Mouse (Mus musculus): ENCODE results near the gene Chil1. TPM values are rescaled to one million over a fixed set of nuclear protein-coding genes. Genes with fewer than 3 reads are reported as not detected.

Chil1 gene
- total RNA-seq, 2 experiments from 2014 or later = 8.0 to 8.5 TPM

DNA sequence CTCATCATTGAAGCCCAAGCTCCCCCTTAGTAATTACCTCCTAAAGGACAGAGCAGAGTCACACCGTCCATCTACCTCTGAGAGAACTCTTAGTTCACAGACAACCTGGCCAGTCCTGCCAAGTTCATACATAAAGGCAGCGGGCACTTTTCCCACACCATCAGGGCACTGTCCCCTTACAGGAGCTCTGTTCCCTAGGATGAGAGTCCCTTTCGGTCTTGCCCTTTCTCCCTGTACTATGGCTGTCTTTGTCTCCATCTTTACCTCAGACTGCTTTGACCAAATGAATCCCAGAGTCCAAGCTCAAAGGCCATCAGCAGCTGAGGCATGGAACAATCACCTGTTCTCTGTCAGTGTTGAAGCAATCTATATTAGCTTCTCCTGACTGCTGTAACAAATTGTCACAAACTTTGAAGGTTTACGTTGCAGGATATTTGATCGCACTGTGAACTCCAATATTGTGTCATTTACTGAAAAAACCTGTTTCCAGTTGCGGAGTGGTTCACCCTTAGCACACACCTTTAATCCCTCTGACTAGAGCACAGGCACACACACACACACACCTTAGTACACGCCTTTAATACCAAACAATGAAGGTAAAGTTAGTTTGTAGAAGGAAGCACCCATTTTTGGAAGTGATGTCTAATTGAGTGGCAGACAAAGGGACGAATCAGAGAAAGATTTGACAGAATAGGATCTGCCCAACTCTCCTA is 12.8 kb upstream of the Chil1 start:
- no peak for DNase-seq (ENCODE audit: low spot score in 2 of 2)

DNA sequence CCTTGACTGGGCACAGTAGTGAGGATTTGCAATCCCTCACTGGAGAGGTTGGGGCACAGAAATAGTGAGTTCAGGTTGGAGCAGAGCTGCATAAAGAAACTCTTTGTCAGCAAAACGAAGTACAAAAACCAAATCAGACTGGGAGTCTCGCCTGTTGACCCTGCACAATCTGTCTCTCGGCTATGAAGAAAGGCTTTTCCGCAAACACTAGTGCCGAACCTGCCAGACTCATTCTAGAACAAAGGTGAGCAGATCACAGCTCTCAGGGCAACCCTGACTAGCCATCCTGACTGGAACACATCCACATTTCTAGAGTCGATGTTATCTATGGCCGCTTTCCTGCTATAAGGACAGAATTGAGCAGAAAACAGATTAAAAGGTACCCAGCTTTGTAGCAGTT is 8.9 kb upstream of the Chil1 start:
- no peak for DNase-seq (ENCODE audit: low spot score in 2 of 2)

DNA sequence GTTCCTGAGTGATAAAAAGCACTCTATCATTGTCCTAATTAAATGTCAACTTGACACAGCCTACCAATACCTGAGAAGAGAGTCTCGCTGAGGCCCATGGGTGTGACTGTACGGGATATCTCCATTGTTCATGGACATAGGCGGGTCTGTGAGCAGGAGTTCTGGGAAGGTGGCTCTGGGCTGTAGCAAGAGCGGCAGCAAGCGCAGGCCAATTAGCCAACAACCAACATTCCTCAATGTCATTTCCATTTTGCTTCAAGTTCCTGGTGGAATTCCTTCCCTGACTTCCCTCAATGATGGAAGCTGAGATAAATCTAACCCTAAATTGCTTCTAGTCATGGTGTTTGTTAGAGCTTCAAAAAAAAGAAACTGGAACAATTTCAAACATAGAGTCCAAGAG is 4.0 kb upstream of the Chil1 start:
- DNase-seq (ENCODE audit: low spot score in 2 of 2) = no peak

DNA sequence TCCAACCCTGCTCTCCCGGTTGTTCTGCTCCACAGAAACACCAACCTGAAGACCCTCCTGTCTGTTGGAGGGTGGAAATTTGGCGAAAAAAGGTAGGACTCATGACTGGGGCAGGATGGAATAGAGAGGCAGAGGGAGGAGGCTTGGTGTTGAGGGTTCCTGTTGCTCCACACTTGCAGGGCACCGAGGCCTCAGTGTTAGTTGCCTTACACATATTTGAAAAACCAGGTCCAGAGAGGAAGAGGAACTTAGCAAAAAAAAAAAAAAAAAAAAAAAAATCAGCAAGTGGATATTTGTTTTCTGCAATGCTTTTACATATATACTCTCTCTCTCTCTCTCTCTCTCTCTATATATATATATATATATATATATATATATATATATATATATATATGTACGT is 2.1 kb downstream of the Chil1 start:
- DNase-seq (ENCODE audit: low spot score in 2 of 2) = no peak

DNA sequence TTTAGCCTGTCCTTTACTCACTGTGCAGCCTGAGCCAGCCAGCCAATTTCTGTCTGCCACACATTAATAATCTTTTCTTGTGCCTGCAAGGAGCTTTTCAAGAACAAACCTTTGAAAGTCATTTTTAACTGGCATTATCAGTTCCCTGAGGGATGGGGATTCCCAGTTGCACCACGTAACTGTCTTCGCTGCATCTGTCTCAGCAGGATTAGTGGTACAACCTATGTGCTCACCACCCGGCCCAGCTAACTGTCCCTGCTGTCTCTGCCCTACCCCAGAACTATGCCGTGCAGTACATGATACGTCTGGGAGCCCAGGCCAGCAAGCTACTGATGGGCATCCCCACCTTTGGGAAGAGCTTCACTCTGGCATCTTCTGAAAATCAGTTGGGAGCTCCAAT is 6.2 kb downstream of the Chil1 start:
- DNase-seq (ENCODE audit: low spot score in 2 of 2) = no peak

DNA sequence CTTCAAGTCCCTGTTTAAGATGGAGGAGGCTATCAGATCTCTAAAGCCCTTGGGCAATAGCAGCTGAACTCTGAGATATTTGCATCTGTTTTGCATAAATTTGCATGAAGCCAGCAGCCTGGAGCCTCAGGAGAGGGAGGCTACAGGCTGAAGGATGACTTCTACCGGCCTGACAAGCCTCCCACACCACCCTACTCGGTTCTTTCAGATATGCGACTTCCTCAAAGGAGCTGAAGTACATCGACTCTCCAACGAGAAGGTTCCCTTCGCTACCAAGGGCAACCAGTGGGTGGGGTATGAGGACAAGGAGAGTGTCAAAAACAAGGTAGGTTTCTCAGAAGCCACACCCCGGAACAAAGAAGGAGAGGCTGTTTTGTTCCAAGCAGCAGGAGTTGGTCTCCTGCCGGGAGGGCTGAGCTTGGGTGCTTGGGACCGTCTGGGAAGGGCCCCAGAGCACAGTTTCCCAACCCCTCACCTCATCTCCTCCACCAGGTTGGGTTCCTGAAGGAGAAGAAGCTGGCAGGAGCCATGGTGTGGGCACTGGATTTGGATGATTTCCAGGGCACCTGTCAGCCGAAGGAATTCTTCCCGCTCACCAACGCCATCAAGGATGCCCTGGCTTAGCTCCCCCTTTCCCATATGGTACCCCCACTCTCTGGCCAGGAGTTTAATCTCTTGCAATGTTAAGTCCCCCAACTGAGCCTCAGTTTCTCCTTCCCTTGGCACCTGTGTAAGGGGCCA is 7.2 kb downstream of the Chil1 start:
- DNase-seq (ENCODE audit: low spot score in 2 of 2) = no peak

DNA sequence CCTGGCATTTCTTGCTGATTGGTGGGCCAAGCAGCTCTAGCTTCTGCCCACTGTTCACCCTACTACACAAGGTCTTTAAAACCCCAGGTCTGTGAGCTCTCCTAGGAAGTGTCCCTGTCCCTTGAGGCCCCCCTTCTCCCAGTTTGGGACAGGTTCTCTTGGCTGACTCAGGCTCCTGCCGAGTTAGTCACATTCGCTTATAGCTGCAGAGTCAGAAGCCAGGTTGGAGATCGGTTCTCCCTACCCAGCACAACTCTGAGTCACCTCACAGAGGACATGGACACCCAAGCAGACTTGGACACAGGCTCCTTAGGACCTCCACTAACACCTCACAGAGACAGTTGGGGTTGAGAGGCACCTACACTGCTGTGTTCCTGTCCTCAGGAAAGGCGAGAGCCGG is 9.2 kb downstream of the Chil1 start:
- DNase-seq (ENCODE audit: low spot score in 2 of 2) = no peak

DNA sequence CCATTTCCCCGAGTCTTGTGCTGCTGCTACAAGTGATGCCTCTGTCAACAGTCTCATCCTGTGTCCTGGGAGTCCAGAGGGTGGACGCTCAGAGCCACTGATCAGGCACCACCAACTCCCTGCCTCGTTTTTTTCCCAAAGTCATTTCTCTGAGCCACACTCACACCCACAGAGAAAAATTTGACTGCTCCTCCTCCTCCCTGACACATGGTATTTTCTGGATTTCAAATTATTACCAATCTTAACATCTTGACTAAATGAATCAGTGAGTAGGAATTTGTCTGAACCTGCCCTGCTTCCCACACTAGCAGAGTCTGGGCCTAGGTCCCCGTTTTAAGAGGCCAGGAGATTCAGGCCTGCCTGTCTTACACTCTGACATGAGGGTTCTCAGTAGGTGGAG is 10.0 kb downstream of the Chil1 start:
- no peak for DNase-seq (ENCODE audit: low spot score in 2 of 2)

DNA sequence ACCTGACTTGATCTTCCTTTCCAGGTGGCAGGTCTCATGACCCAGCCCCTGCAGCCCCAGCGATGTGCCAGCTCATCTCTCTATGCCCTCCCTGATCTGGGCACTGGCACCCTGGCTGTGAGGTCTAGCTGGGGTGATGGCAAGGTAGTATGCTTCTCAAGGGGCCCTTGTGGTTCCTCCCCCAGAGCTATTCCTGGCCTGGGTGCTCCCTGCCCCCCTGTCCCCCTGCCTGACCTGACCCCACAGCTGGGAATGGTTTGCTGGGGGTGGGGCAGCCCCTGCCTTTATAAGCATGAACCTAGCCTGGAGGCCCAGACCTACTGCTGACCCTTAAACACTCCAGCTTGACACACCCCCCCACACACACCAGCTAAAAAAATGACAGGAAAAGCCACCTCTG is 11.2 kb downstream of the Chil1 start, which contains the start of gene Mybph:
Gene Mybph, plus strand, starts transcription at position 323 of the 400 bp plus-strand sequence.
- no peak for DNase-seq (ENCODE audit: low spot score in 2 of 2)

DNA sequence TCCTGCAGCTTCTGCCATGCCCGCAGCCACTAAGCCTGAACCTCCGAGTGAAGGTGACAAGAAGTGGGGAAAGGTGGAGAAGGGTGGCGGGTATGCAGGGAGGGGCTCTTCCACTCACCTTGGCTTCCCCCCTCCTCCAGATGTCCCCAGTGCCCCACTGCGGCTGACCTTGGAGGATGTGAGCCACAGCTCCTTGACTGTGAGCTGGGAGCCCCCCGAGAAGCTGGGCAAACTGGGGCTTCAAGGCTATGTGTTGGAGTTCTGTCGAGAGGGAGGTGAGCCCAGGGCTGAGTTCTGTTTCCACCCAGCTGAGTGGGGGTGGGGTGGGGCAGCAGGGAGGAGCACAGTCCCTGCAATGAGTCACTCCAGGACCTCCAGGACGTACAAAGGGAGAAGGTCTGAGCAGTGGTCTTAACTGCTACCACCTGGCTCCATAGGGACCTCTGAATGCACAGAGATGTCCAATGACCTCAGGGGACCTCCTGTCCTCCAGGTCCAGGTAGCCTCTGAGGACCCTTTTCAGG is 11.8 kb downstream of the Chil1 start:
- no peak for DNase-seq (ENCODE audit: low spot score in 2 of 2)

DNA sequence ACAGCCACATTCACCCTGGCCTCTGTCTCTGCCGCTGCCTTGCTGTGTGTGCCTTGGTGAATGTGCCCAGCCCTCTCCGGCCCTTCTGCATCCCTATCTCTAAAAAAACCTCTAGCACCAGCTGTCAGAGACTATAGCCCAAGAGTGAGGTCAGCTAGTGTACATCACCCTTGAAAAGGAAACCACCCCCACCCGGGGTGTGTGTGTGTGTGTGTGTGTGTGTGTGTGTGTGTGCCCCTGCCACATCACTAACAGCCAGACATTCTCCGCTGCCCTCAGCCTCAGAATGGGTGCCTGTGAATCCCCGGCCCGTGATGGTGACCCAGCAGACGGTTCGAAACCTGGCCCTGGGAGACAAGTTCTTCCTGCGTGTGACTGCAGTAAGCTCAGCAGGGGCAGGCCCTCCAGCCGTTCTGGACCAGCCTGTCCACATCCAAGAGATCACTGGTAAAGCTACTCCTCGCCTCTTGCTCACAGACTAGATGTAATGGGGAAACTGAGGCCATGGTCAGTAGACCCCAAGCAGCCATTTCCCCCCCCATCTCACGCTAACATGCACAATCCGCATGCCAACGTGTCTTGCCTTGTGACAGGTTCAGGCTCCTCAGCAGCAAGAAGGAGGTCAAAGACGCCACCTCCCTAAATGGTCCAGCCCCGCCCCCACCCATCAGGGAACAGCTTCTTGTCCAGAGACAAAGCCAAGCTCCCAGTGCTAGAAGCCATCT is 12.5 kb downstream of the Chil1 start:
- no peak for DNase-seq (ENCODE audit: low spot score in 2 of 2)

DNA sequence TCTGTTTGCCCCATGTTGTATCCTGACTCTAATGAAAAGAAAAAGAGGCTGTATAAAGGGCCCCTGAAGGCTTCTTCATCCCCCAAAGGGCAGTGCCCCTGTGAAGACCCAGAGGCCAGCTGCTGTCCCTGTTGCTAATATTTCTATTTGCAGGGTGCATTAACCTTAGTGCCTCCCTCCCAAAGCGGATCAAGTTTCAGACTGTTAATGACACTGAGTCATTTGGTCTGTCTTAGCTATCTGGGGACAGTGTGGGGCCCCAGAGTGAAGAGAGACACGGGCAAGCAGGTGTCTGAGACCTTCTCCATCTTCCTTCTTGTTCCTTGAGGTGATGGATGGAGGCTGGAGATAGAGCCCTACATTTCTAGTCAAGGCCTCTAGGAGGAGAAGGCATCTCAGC is 13.1 kb downstream of the Chil1 start:
- no peak for DNase-seq (ENCODE audit: low spot score in 2 of 2)

DNA sequence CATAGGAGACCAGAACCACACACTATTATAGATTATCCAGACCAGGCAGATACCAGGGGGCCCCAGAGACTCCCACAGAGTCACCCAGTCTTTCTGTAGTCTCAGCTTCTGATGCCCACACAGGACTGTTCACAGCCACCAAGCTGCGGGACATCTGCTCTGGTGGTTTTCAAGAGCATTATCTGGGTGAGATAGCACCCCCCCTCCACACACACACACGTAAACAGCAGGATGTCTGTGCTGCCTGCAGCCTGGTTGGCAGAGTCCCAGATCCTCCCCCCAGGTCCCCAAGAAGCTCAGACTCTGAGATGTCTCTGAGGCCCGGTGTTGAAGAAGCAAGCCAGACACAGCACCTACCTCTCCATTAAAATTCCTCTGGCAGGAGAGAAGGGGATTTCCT is 13.6 kb downstream of the Chil1 start:
- DNase-seq (ENCODE audit: low spot score in 2 of 2) = peak; percentile 47

DNA sequence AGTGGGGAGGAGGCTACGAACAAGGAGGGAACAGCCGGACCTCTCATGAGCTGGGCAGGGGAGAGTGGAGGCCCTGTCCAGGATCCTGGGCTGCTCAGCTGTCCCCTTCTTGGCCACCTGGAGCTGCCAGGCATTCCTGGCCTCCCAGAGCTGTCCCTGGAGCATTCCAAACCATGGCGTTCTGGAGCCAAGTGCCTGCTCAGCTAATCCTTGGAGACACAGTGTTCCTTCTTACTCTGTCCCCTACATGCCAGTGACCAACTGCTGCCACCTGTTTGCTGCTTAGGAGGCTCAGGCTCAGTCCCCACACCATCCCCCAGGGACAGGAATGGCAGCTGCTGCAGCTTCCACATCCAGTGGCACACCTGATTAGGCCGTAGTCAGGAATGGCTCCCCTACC is 14.0 kb downstream of the Chil1 start:
- no peak for DNase-seq (ENCODE audit: low spot score in 2 of 2)

DNA sequence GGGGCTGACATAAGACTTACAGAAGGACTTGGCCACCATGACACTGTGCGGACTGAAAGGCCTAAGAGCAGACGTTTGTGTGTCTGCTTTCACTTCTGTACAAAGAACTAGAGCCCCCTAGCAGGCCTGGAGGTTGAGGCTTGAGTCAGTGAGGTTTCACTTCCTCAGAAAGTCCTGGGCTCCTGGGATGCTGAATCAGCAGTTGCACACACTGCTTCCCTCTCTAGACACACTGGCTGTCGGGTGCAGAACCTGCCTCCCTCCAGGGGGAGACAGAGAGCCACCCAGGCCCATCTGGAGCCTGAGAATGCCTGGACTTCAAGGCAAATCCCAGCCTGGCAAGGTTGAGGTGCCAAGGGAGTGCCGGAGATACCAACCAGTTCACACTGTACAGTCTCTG is 14.4 kb downstream of the Chil1 start:
- peak; percentile 78 to 85 for DNase-seq (ENCODE audit: low spot score in 2 of 2)

DNA sequence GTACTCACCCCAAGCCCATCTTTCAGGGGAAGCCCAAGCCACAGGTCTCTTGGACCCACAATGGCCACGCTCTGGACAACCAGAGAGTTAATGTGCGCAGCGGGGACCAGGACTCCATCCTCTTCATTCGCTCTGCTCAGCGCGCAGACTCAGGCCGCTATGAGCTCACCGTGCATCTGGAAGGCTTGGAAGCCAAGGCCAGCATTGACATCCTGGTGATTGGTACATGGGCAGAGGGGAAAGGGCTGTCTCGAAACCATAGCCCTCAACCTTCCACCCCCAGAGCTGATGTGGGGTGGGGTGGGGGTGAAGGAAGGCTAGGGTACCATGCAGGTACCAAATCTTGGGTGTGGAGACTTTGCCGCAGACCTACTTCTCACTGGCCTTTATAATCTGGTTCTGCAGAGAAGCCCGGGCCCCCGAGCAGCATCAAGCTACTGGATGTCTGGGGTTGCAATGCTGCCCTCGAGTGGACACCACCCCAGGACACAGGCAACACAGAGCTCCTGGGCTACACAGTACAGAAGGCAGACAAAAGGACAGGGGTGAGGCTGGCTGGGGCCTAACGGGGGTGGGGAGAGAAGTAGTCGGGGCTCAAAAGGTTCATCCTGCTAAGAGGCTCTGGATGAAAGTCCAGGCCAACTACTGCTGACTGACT is 15.5 kb downstream of the Chil1 start:
- no peak for DNase-seq (ENCODE audit: low spot score in 2 of 2)

DNA sequence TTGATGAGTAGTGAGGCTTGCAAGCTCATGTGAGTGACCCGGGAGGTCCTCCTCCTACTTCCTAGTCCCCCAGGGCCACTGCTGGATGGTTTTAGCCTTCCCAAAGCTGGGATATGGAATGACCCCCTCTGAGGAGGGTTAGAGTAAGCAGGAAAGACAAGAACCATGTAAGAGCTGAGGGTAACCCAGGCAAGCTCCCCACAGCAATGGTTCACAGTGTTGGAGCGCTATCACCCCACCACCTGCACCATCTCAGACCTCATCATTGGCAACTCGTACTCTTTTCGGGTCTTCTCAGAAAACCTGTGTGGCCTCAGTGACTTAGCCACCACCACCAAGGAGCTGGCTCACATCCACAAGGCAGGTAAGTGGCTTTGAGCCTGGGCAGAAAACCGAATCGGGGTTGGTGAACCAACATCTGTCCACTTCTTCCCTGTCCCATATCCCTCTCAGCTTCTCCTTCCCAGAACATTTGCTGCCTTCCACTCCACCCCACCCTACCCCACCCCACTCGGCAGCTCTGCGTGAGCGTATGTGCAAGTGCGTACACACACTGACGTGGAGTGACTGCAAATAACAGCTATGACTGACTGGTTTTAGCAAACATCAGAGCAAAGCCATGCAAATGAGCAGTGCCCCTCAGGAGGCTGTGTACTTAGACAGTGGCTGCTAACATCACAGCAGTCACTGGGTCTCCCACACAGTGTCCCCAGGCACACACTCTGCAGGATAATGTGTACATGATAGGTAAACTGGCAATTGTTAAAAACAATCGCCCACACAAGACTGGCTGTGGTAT is 16.4 kb downstream of the Chil1 start:
- no peak for DNase-seq (ENCODE audit: low spot score in 2 of 2)

DNA sequence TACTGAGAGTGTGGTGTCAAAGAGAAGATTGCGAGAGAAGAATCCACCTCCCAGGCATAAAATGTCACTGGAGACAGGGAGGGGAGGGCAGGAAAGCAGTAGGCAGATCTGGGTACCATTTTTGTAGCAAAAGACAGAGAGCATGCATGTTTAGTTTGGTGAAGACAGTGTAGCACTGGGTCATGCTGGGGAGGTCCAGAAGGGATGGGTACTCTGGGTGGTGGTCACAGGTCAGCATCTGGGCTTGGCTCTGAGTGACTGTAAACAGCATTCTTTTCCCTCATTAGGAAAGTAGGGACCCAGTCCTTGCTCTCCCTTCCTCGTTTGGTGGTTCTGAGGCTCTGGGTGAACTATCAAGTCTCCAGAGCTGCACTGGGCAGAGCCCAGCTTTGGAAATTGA is 18.5 kb downstream of the Chil1 start:
- no peak for DNase-seq (ENCODE audit: low spot score in 2 of 2)

DNA sequence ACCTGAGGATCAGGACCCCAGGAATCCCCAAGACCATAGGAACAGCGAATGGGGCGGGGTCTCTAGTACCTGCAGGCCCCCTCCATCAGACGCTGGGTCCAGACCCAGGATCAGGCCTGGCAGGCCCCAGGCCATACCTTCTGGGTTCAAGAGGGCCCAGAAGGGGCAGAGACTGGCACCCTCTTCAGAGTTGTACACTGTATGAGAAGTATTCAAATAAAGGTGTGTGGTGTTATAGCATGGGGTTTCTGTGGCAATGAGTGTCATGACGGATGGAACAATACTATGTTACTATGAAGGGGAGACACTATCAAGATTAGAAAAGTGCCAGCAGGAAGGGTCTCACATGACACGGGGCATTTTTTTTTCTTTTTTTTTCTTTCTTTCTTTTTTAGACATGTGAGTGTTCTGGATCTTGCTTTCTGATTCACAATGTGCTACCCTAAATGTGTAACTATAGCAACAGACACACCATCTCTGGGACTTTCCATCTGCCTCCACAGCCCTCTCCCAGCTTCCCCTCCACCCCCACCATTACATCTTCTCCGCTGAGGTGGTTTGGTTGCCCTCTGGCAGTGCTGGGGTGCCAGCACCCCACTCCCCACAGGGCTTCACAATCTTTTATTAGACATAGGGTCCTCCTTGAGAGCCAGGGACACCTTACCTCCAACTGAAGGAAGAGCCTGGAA is 19.2 kb downstream of the Chil1 start:
- peak in 1 of 2 experiments; percentile 65 for DNase-seq (ENCODE audit: low spot score in 2 of 2)
